Mouse (Mus musculus) spleen, adult 2 months (tissue): ENCODE measurements around the gene Lenep.

Experiments used
- CTCF ChIP-seq: fragments of 200-500 bp; IDR thresholded peaks from 2 replicates; pipeline ENCODE4 v1.5.1; 2011; ENCODE audit warnings: mild to moderate bottlenecking, inconsistent platforms; ENCODE audit not compliant: insufficient read depth, insufficient read length, insufficient replicate concordance; ENCODE audit errors: extremely low read depth
- POLR2A ChIP-seq: fragments of 200-500 bp; IDR thresholded peaks from 2 replicates; pipeline ENCODE4 v1.6.1; 2011; ENCODE audit warnings: low read depth, low read length, inconsistent platforms

DNA sequence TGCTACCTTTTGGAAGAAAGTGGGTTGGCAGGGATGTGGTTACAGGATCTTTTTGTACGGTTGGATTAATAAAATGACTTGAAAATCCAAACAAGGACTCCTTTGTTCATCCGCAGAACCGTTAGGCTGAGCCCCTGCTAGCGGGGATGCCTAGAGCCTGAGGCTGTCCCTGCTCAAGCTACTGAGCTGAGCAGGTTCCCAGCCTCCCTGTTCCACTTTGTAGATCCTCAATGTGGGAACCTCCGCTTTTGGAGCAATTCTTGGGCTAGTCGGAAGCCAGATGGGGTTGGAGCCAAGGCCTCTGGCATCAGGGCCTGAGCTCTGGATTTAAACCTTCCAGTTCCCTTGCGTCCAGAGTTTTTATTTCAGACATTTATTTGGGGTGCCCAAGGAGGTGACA is 32.4 kb upstream of the Lenep start:
- TF ChIP-seq CTCF (no peak), POLR2A (no peak)
